Mouse (Mus musculus): ENCODE measurements around the gene Ttc24.

Gene Ttc24

GRCm38 (mm10) chr3:88074766-88075165 is 3.3 kb downstream of the Ttc24 start:
- no peak for DNase-seq

GRCm38 (mm10) chr3:88074351-88074750 is 3.8 kb downstream of the Ttc24 start:
- no peak for DNase-seq

- no peak for DNase-seq
Observed at GRCm38 (mm10) chr3:88073631-88074030, 4.5 kb downstream of the Ttc24 start.

- DNase-seq: peak; percentile 92
Observed at GRCm38 (mm10) chr3:88071783-88072182, 6.3 kb downstream of the Ttc24 start.

- no peak for DNase-seq
Observed at GRCm38 (mm10) chr3:88068386-88068785, 9.7 kb downstream of the Ttc24 start.

- DNase-seq: peak; percentile 88
Observed at GRCm38 (mm10) chr3:88057902-88058696, 20.0 kb downstream of the Ttc24 start, which contains the start of gene Naxe. Gene Naxe (minus strand): TSS chr3:88058495.

- no peak for DNase-seq
Observed at GRCm38 (mm10) chr3:88057030-88057429, 21.1 kb downstream of the Ttc24 start.

GRCm38 (mm10) chr3:88049532-88049931 is 28.6 kb downstream of the Ttc24 start:
- DNase-seq: no peak

GRCm38 (mm10) chr3:88042661-88043421 is 35.3 kb downstream of the Ttc24 start, which contains the start of gene Gpatch4:
Gene Gpatch4 (plus strand): TSS chr3:88043108.
- DNase-seq: peak; percentile 97

- no peak for DNase-seq
Observed at GRCm38 (mm10) chr3:88035561-88036293, 42.4 kb downstream of the Ttc24 start.

GRCm38 (mm10) chr3:88033506-88033905 is 44.6 kb downstream of the Ttc24 start:
- DNase-seq: no peak

GRCm38 (mm10) chr3:88030608-88031395 is 47.3 kb downstream of the Ttc24 start:
- peak; percentile 56 for DNase-seq

GRCm38 (mm10) chr3:88027434-88028186 is 50.5 kb downstream of the Ttc24 start, which contains the start of gene Hapln2:
Gene Hapln2 (minus strand): TSS chr3:88027583.
- DNase-seq: peak; percentile 14

- DNase-seq: no peak
Observed at GRCm38 (mm10) chr3:88026823-88027222, 51.3 kb downstream of the Ttc24 start.

GRCm38 (mm10) chr3:88023192-88024074 is 54.7 kb downstream of the Ttc24 start:
- DNase-seq: no peak

- peak; percentile 97 for DNase-seq
Observed at GRCm38 (mm10) chr3:88022322-88023191, 55.5 kb downstream of the Ttc24 start.
